Mouse (Mus musculus) thymus, adult 2 months (tissue): Measurements from ENCODE around the gene Btbd11.

Experiments
- CTCF ChIP-seq: fragments of 200-500 bp; IDR thresholded peaks from 2 replicates; pipeline ENCODE4 v1.5.1; 2012; ENCODE audit warnings: mild to moderate bottlenecking, control low read depth, low read length, moderate library complexity, borderline replicate concordance; ENCODE audit not compliant: control insufficient read depth, poor library complexity, insufficient read depth; ENCODE audit errors: extremely low read depth
- POLR2A ChIP-seq: fragments of 200-500 bp; IDR thresholded peaks from 2 replicates; pipeline ENCODE4 v1.6.1; 2012; ENCODE audit warnings: mild to moderate bottlenecking, low read length, control low read depth, moderate library complexity; ENCODE audit not compliant: control insufficient read depth, poor library complexity, insufficient read depth; ENCODE audit errors: extremely low read depth

DNA sequence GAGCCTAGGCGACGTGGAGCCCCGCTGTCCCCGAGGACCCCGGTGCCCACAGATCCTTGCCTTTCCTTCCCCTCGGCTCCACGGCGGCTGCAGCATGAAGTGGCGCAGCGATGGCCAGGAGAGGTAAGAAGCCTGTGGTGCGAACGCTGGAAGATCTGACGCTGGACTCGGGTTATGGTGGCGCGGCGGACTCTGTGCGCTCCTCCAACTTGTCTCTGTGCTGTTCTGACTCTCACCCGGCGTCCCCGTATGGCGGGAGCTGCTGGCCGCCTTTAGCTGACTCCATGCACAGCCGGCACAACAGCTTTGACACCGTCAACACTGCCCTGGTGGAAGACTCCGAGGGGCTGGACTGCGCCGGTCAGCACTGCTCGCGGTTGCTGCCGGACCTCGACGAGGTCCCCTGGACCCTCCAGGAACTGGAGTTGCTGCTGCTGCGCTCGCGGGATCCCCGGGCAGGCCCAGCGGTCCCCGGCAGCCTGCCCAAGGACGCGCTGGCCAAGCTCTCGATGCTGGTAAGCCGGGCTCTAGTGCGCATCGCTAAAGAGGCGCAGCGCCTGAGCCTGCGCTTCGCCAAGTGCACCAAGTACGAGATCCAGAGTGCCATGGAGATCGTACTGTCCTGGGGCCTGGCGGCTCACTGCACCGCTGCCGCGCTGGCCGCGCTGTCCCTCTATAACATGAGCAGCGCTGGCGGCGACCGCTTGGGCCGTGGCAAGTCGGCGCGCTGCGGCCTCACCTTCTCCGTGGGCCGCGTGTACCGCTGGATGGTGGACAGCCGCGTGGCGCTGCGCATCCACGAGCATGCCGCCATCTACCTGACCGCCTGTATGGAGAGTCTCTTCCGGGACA is 831 bp downstream of the Btbd11 start:
- TF ChIP-seq POLR2A (no peak), CTCF (0 out of 2 replicates have a peak, but pooled peaks have one; percentile 11)
